ENCODE assay signal across 15 mouse cellular contexts in genomic region chrX:53583404-53583803, GRCm38 (mm10). TPM values are rescaled to one million over a fixed set of nuclear protein-coding genes. Genes with fewer than 3 reads are reported as not detected.
"Had no signal": no experiment of that assay in that cellular context is flagged by ENCODE, and none has a peak within 500 bp of the region (broad histone marks: within the 10 kb centered on the region; RNA-seq: fewer than 3 reads in every experiment).

No protein-coding gene starts in this region.

RNA-seq across cellular contexts. Expression of gene Gm14597, which starts 25.4 kb away (rescaled TPM):
- polyA plus RNA-seq: liver, postnatal 0 days; lung, adult 2 months; lung, embryonic 15.5 days; lung, postnatal 0 days; macrophage; midbrain, embryonic 11.5 days; midbrain, embryonic 13.5 days; midbrain, embryonic 15.5 days; myocyte; neural tube, embryonic 11.5 days; neural tube, embryonic 13.5 days; small intestine, adult 2 months; stomach, embryonic 14.5 days; stomach, embryonic 16.5 days; thymus, postnatal 0 days had no signal
